Mouse (Mus musculus) adrenal gland, postnatal 14 days (tissue): ENCODE data around the gene Cadm4. TPM values are rescaled to one million over a fixed set of nuclear protein-coding genes. Genes with fewer than 3 reads are reported as not detected.
"Not testable (repeated sequence)": the region's sequence is repeated elsewhere in the genome, so short reads cannot be mapped to it uniquely, and the experiment has no call there.

Experiments
- DNase-seq: peaks from one replicate; pipeline ENCODE4 v3.0.0; 2021; ENCODE audit warnings: mixed read lengths
- total RNA-seq: library from RNA; stranded (reverse); gene quantifications from 2 replicates; pipeline ENCODE4 v1.2.3, GENCODE M21; 2021

Cadm4 gene
- total RNA-seq, 1 experiment from 2014 or later, result 5.7 TPM

GRCm38 (mm10) chr7:24467886-24468285 lies 13.9 kb upstream of the Cadm4 start:
- no peak for DNase-seq

GRCm38 (mm10) chr7:24469126-24469525 lies 12.7 kb upstream of the Cadm4 start:
- DNase-seq, result no peak

- peak; percentile 84 for DNase-seq
Measured at GRCm38 (mm10) chr7:24470356-24470755, 11.5 kb upstream of the Cadm4 start.

- DNase-seq, result no peak
Measured at GRCm38 (mm10) chr7:24472442-24472841, 9.4 kb upstream of the Cadm4 start.

- DNase-seq, result peak; percentile 47
Measured at GRCm38 (mm10) chr7:24472937-24473336, 8.9 kb upstream of the Cadm4 start.

GRCm38 (mm10) chr7:24473913-24474529 lies 7.8 kb upstream of the Cadm4 start:
- peak; percentile 80 for DNase-seq

GRCm38 (mm10) chr7:24474811-24475506 lies 6.9 kb upstream of the Cadm4 start:
- DNase-seq, result no peak

GRCm38 (mm10) chr7:24476338-24476737 lies 5.5 kb upstream of the Cadm4 start:
- no peak for DNase-seq

GRCm38 (mm10) chr7:24476856-24477255 lies 5.0 kb upstream of the Cadm4 start:
- DNase-seq, result no peak

GRCm38 (mm10) chr7:24478911-24479310 lies 2.9 kb upstream of the Cadm4 start:
- DNase-seq, result no peak

GRCm38 (mm10) chr7:24479685-24480084 lies 2.1 kb upstream of the Cadm4 start:
- DNase-seq, result no peak

- DNase-seq, result no peak
Measured at GRCm38 (mm10) chr7:24480121-24480941, 1.5 kb upstream of the Cadm4 start.

GRCm38 (mm10) chr7:24480986-24481473 lies 793 bp upstream of the Cadm4 start:
- no peak for DNase-seq

- DNase-seq, result no peak
Measured at GRCm38 (mm10) chr7:24482208-24483020, 591 bp downstream of the Cadm4 start.

- not testable (repeated sequence) for DNase-seq
Measured at GRCm38 (mm10) chr7:24483291-24483690, 1.5 kb downstream of the Cadm4 start.

- DNase-seq, result no peak
Measured at GRCm38 (mm10) chr7:24485481-24485880, 3.7 kb downstream of the Cadm4 start.

- peak; percentile 24 for DNase-seq
Measured at GRCm38 (mm10) chr7:24486654-24487130, 4.9 kb downstream of the Cadm4 start.

GRCm38 (mm10) chr7:24487403-24487802 lies 5.6 kb downstream of the Cadm4 start:
- no peak for DNase-seq

- DNase-seq, result no peak
Measured at GRCm38 (mm10) chr7:24488303-24488702, 6.5 kb downstream of the Cadm4 start.

GRCm38 (mm10) chr7:24499856-24500577 lies 18.2 kb downstream of the Cadm4 start:
- DNase-seq, result peak; percentile 30

GRCm38 (mm10) chr7:24500929-24501328 lies 19.1 kb downstream of the Cadm4 start:
- peak; percentile 63 for DNase-seq
